Mouse (Mus musculus): ENCODE measurements around the gene Ccdc167. TPM values are rescaled to one million over a fixed set of nuclear protein-coding genes. Genes with fewer than 3 reads are reported as not detected.

Ccdc167 gene
- polyA plus RNA-seq, 1 experiment from 2014 or later = 15.1 TPM

GRCm38 (mm10) chr17:29637895-29638294, 78.9 kb downstream of the Ccdc167 start:
- 87% methylated on average over 8 of the region's 8 CpGs for WGBS
- DNase-seq (ENCODE audit: low spot score) = no peak
- Histone ChIP-seq H3K4me1 (no peaks in the 10 kb centered on the region), H3K27ac (replicated peaks) (no peak overlapping the region), H3K27me3 (ENCODE audit: low read depth, poor library complexity, severe bottlenecking) (no peaks in the 10 kb centered on the region), H3K9me3 (replicated peaks) (no peaks in the 10 kb centered on the region), H3K4me3 (no peak overlapping the region), H3K36me3 (peaks cover 99% of the 10 kb centered on the region)

- H3K36me3 ChIP-seq = peaks cover 99% of the 10 kb centered on the region
- no peaks in the 10 kb centered on the region for H3K4me1 ChIP-seq
- DNase-seq (ENCODE audit: low spot score) = no peak
- no peaks in the 10 kb centered on the region for H3K27me3 ChIP-seq (ENCODE audit: low read depth, poor library complexity, severe bottlenecking)
- WGBS = 92% methylated on average over 4 of the region's 4 CpGs
- no peak overlapping the region for H3K27ac ChIP-seq (replicated peaks)
- no peak overlapping the region for H3K4me3 ChIP-seq
- no peaks in the 10 kb centered on the region for H3K9me3 ChIP-seq (replicated peaks)
Observed at GRCm38 (mm10) chr17:29637377-29637776, 79.5 kb downstream of the Ccdc167 start.

Other genes starting within 250 kb of the Ccdc167 start
- gene Pim1, start 226.3 kb downstream of the Ccdc167 start, polyA plus RNA-seq (2016; fragmentation: Nextera tagmentation; extraction: Ambion mirVana) = 27.2 and 33.8 TPM in 2 replicates
- not detected in 2 replicates for gene Gm17657, start 167.4 kb downstream of the Ccdc167 start, polyA plus RNA-seq (2016; fragmentation: Nextera tagmentation; extraction: Ambion mirVana)
- 18.8 and 19.9 TPM in 2 replicates for gene Tbc1d22b, start 167.3 kb downstream of the Ccdc167 start, polyA plus RNA-seq (2016; fragmentation: Nextera tagmentation; extraction: Ambion mirVana)
- gene Tmem217, start 164.7 kb downstream of the Ccdc167 start, polyA plus RNA-seq (2016; fragmentation: Nextera tagmentation; extraction: Ambion mirVana) = 1.1 and 1.3 TPM in 2 replicates
- 113 and 116 TPM in 2 replicates for gene Rnf8, start 102.3 kb downstream of the Ccdc167 start, polyA plus RNA-seq (2016; fragmentation: Nextera tagmentation; extraction: Ambion mirVana)
- 2.4 and 3.0 TPM in 2 replicates for gene Gm28043, start 102.2 kb downstream of the Ccdc167 start, polyA plus RNA-seq (2016; fragmentation: Nextera tagmentation; extraction: Ambion mirVana)
- 126 and 137 TPM in 2 replicates for gene Cmtr1, start 56.4 kb downstream of the Ccdc167 start, polyA plus RNA-seq (2016; fragmentation: Nextera tagmentation; extraction: Ambion mirVana)